Mouse (Mus musculus) testis, postnatal 14 days (tissue): ENCODE results near the gene Gng12.

ENCODE experiments used
- DNase-seq: peaks from one replicate; pipeline ENCODE4 v3.0.0; 2021; ENCODE audit warnings: low spot score

Gene Gng12

GRCm38 (mm10) chr6:67056108-67056888, 160.1 kb downstream of the Gng12 start:
- no peak for DNase-seq

- no peak for DNase-seq
These were observed 160.8 kb downstream of the Gng12 start for GRCm38 (mm10) chr6:67056889-67057564.

- DNase-seq, result no peak
These were observed 161.4 kb downstream of the Gng12 start for GRCm38 (mm10) chr6:67057574-67057973.

GRCm38 (mm10) chr6:67057991-67058696, 161.9 kb downstream of the Gng12 start:
- DNase-seq, result no peak

GRCm38 (mm10) chr6:67060057-67060456, 163.9 kb downstream of the Gng12 start:
- DNase-seq, result no peak

- DNase-seq, result no peak
These were observed 173.1 kb downstream of the Gng12 start for GRCm38 (mm10) chr6:67069219-67069762.

GRCm38 (mm10) chr6:67069800-67070315, 173.7 kb downstream of the Gng12 start:
- DNase-seq, result no peak
